Mouse (Mus musculus) hindbrain, embryonic 15.5 days (tissue): ENCODE data around the gene Gca. TPM values are rescaled to one million over a fixed set of nuclear protein-coding genes. Genes with fewer than 3 reads are reported as not detected.

Experiments used
- ATAC-seq: fragments of 200-750 bp; cut with Nextera tagmentation; 2 replicates; pipeline ENCODE4 v1.8.0; 2017; ENCODE audit warnings: low read depth, moderate number of reproducible peaks, moderate TSS enrichment; ENCODE audit not compliant: low FRiP score
- H3K27ac ChIP-seq: fragments of 300-500 bp; sonication (generic); replicated peaks from 2 replicates; pipeline ENCODE4 v1.5.1; 2015; ENCODE audit warnings: mild to moderate bottlenecking, inconsistent platforms
- H3K27me3 ChIP-seq: fragments of 300-500 bp; sonication (generic); 2 replicates; pipeline ENCODE4 v1.6.1; 2015; ENCODE audit warnings: control low read depth, inconsistent platforms
- H3K36me3 ChIP-seq: fragments of 300-500 bp; sonication (generic); 2 replicates; pipeline ENCODE4 v1.6.1; 2015; ENCODE audit warnings: control low read depth, inconsistent platforms
- H3K4me1 ChIP-seq: fragments of 300-500 bp; sonication (generic); replicated peaks from 2 replicates; pipeline ENCODE4 v1.6.1; 2015; ENCODE audit warnings: control low read depth, inconsistent platforms
- H3K4me2 ChIP-seq: fragments of 300-500 bp; sonication (generic); 2 replicates; pipeline ENCODE4 v1.6.1; 2015; ENCODE audit warnings: moderate library complexity, mild to moderate bottlenecking, inconsistent platforms
- H3K4me3 ChIP-seq: fragments of 300-500 bp; sonication (generic); 2 replicates; pipeline ENCODE4 v1.5.1; 2015; ENCODE audit warnings: mild to moderate bottlenecking, inconsistent platforms
- H3K9ac ChIP-seq: fragments of 300-500 bp; sonication (generic); 2 replicates; pipeline ENCODE4 v1.6.1; 2015; ENCODE audit warnings: inconsistent platforms
- H3K9me3 ChIP-seq: fragments of 300-500 bp; sonication (generic); 2 replicates; pipeline ENCODE4 v1.6.1; 2016; ENCODE audit warnings: control low read depth, inconsistent platforms
- WGBS: fragments of 180-500 bp; shearing (Covaris S2); methylation state at CpG from one replicate; pipeline ENCODE4 v1.1.7; 2015; 5-methylcytosine and 5-hydroxymethylcytosine counted together
- polyA plus RNA-seq: library from polyadenylated mRNA; unstranded; fragments of >200 nt; fragmentation: Nextera tagmentation; extraction: Ambion mirVana; gene quantifications from 2 replicates; pipeline ENCODE4 v1.2.1, GENCODE M21; 2015

Gca gene
- polyA plus RNA-seq, 1 experiment from 2014 or later = 4.5 TPM

DNA sequence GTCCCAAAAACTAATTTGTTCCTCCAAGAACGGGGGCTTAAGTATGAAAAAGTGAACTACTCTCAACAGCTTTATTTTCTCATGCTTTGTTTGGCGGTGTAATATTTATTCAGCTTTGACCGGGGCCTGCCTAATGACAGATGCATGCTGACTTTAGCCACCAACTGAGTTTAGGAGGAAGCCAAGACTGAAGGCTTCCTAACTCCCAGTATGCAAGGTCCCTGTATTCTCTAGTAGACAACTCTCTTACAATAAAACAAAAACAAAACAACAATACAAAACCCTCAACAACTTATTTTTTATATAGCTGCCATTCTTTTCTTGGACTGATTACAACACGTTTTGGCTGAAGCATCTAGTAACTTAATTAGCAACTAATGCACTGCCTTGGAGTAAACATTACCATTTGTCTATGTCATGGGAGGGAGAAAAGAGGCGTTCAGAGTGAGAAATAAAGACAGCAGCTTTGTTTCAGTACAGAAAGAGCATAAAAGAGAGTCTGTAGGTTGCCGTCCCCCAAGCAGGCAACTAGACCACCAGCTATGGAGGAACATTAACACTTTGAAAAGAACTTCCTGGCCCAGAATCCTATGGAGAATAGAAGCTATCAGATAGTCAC lies 17.3 kb upstream of the Gca start:
- ATAC-seq = 0 out of 2 replicates have a peak, but pooled peaks have one; percentile 31
- H3K4me3 ChIP-seq = peak overlapping the region; percentile 42
- H3K36me3 ChIP-seq = no peaks in the 10 kb centered on the region
- no peak overlapping the region for H3K9ac ChIP-seq
- H3K4me1 ChIP-seq = peaks cover 16% of the 10 kb centered on the region
- no peak overlapping the region; the same call in 1 of the 2 replicates for H3K27ac ChIP-seq
- WGBS = 7% methylated on average over 6 of the region's 6 CpGs
- peaks cover 11% of the 10 kb centered on the region for H3K27me3 ChIP-seq
- H3K4me2 ChIP-seq = peak overlapping the region; percentile 76
- H3K9me3 ChIP-seq = no peaks in the 10 kb centered on the region

DNA sequence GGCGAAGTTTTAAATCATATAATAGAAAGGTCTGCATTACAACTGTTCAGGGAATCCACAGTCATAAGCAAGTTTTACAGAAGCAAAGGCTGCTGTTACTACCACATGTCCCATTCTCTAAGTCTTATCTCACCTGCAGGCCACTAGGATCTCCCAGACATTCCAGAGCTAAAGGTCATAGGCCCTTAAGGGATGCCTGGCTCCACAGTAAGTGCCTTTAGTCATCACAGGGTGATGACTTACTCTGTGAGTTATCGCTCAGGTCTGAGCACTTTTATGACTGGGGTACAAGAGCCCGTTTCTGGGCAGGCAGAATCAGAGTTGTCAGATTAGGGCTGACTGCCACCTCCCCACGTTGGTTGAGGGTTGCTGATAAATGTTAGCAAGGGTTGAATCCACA lies 12.2 kb upstream of the Gca start:
- Histone ChIP-seq H3K9ac (no peak overlapping the region), H3K4me2 (no peak overlapping the region), H3K27me3 (0 out of 2 replicates have a peak, but pooled peaks cover 3% of the 10 kb centered on the region), H3K27ac (no peak overlapping the region), H3K36me3 (no peaks in the 10 kb centered on the region), H3K9me3 (no peaks in the 10 kb centered on the region), H3K4me3 (no peak overlapping the region), H3K4me1 (0 out of 2 replicates have a peak, but pooled peaks cover 4% of the 10 kb centered on the region)
- ATAC-seq = no peak
- 83% methylated on average over 4 of the region's 4 CpGs for WGBS

DNA sequence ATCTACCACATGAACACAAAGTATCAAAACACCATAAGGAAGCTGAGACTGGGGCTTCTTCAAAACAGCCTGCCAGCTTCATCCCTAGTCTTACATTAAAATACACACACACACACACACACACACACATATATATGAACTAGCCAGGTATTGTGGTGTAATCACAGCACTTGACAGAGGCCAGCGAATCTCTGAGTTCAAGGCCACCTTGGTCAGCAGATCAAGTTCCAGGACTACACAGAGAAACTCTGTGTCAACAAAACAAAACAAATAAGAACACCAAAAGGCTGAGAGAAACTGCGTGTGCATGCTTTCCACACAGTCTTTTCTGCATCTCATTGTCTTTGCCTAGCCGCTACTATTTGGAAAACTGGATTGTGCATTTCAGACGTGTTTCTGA lies 11.6 kb upstream of the Gca start:
- H3K9me3 ChIP-seq = no peaks in the 10 kb centered on the region

GRCm38 (mm10) chr2:62654519-62655338 lies 9.4 kb upstream of the Gca start:
- ATAC-seq = peak; percentile 85
- 52% methylated on average over 7 of the region's 7 CpGs for WGBS
- Histone ChIP-seq H3K36me3 (no peaks in the 10 kb centered on the region), H3K9me3 (no peaks in the 10 kb centered on the region), H3K4me2 (no peak overlapping the region), H3K27me3 (0 out of 2 replicates have a peak, but pooled peaks cover 3% of the 10 kb centered on the region), H3K9ac (no peak overlapping the region), H3K4me3 (no peak overlapping the region), H3K27ac (no peak overlapping the region), H3K4me1 (no peaks in the 10 kb centered on the region)

More for the DNA sequence above, 11.6 kb upstream of the Gca start:
- Histone ChIP-seq H3K27me3 (0 out of 2 replicates have a peak, but pooled peaks cover 3% of the 10 kb centered on the region), H3K36me3 (no peaks in the 10 kb centered on the region), H3K4me1 (no peaks in the 10 kb centered on the region), H3K4me3 (no peak overlapping the region), H3K27ac (no peak overlapping the region), H3K9ac (no peak overlapping the region), H3K4me2 (no peak overlapping the region)
- WGBS = 81% methylated on average over 4 of the region's 4 CpGs
- ATAC-seq = no peak

DNA sequence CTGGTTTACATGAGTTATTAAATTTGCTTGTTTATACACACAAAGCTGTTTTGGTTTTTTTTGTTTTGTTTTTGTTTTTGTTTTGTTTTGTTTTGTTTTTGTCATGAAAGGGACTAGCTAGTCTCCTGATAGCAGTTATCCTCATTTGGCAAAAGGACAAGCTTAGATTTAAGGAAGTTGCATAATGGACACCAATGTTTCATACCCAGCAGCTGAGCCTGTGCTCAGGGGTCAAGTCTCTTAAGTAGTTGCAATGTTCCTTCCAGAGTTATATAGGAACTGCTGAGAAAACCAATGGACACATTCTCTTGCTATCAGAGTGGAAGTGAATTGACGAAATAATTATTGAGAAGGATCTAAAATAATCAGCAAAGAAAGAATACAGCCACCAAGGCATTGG lies 8.0 kb upstream of the Gca start:
- H3K4me3 ChIP-seq = no peak overlapping the region

GRCm38 (mm10) chr2:62660565-62660964 lies 3.5 kb upstream of the Gca start:
- Histone ChIP-seq H3K9ac (no peak overlapping the region), H3K4me2 (no peak overlapping the region), H3K4me3 (no peak overlapping the region), H3K36me3 (no peaks in the 10 kb centered on the region), H3K27ac (no peak overlapping the region), H3K27me3 (peaks cover 3% of the 10 kb centered on the region; the same call in 1 of the 2 replicates), H3K9me3 (no peaks in the 10 kb centered on the region), H3K4me1 (peaks cover 7% of the 10 kb centered on the region; the same call in 1 of the 2 replicates)
- ATAC-seq = no peak
- 59% methylated on average over 6 of the region's 6 CpGs for WGBS

More for the DNA sequence above, 8.0 kb upstream of the Gca start:
- ATAC-seq = no peak
- H3K9me3 ChIP-seq = no peaks in the 10 kb centered on the region
- H3K4me1 ChIP-seq = no peaks in the 10 kb centered on the region
- no peaks in the 10 kb centered on the region for H3K36me3 ChIP-seq
- no peak overlapping the region for H3K4me2 ChIP-seq
- H3K27ac ChIP-seq = no peak overlapping the region
- 0 out of 2 replicates have a peak, but pooled peaks cover 3% of the 10 kb centered on the region for H3K27me3 ChIP-seq
- WGBS = 78% methylated on average over 1 of the region's 1 CpGs
- H3K9ac ChIP-seq = no peak overlapping the region

DNA sequence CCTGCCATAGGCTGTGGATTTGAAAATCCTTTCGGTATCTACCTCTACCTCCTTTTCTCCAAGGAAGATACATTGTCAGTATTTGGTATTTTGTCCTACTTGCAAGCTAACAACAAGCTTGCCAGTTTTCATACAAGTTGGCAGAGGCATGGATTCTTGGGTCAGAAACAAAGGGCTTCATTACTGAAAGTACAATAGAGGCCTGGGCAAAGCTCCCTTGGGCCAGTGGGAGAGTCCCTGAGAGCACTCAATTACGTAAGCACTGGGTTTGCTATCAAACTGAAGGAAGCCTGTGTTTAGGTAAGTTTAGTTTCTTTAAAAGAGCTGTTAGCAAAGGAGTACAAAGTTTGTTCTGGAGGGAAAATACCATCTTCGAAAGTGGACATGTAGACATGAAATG lies 1.5 kb upstream of the Gca start:
- Histone ChIP-seq H3K4me2 (no peak overlapping the region), H3K9me3 (no peaks in the 10 kb centered on the region), H3K27me3 (peaks cover 3% of the 10 kb centered on the region; the same call in 1 of the 2 replicates), H3K4me3 (no peak overlapping the region), H3K36me3 (no peaks in the 10 kb centered on the region), H3K9ac (no peak overlapping the region), H3K4me1 (peaks cover 7% of the 10 kb centered on the region; the same call in 1 of the 2 replicates), H3K27ac (no peak overlapping the region)
- no peak for ATAC-seq
- 85% methylated on average over 3 of the region's 3 CpGs for WGBS

GRCm38 (mm10) chr2:62664839-62665238 lies 754 bp downstream of the Gca start:
- Histone ChIP-seq H3K4me2 (peak overlapping the region; percentile 98), H3K27me3 (peaks cover 3% of the 10 kb centered on the region; the same call in 1 of the 2 replicates), H3K4me3 (peak overlapping the region; percentile 84; the same call in 1 of the 2 replicates), H3K36me3 (no peaks in the 10 kb centered on the region), H3K4me1 (peaks cover 7% of the 10 kb centered on the region; the same call in 1 of the 2 replicates), H3K27ac (no peak overlapping the region), H3K9ac (no peak overlapping the region), H3K9me3 (no peaks in the 10 kb centered on the region)
- ATAC-seq = no peak
- 71% methylated on average over 7 of the region's 7 CpGs for WGBS

- Histone ChIP-seq H3K4me2 (no peak overlapping the region), H3K27me3 (peaks cover 3% of the 10 kb centered on the region; the same call in 1 of the 2 replicates), H3K4me1 (peaks cover 7% of the 10 kb centered on the region; the same call in 1 of the 2 replicates), H3K27ac (no peak overlapping the region), H3K4me3 (no peak overlapping the region), H3K9ac (no peak overlapping the region), H3K36me3 (no peaks in the 10 kb centered on the region), H3K9me3 (no peaks in the 10 kb centered on the region)
- WGBS = 53% methylated on average over 1 of the region's 1 CpGs
- ATAC-seq = no peak
Measured at GRCm38 (mm10) chr2:62665536-62665935, 1.5 kb downstream of the Gca start.

- H3K27me3 ChIP-seq = no peaks in the 10 kb centered on the region
- no peak overlapping the region for H3K9ac ChIP-seq
- no peaks in the 10 kb centered on the region for H3K9me3 ChIP-seq
- H3K4me2 ChIP-seq = no peak overlapping the region
- H3K4me3 ChIP-seq = no peak overlapping the region
- H3K27ac ChIP-seq = no peak overlapping the region
- H3K36me3 ChIP-seq = no peaks in the 10 kb centered on the region
- no peak for ATAC-seq
- WGBS = 41% methylated on average over 3 of the region's 3 CpGs
- H3K4me1 ChIP-seq = 0 out of 2 replicates have a peak, but pooled peaks cover 2% of the 10 kb centered on the region
Measured at GRCm38 (mm10) chr2:62669848-62670247, 5.8 kb downstream of the Gca start.

- H3K4me2 ChIP-seq = no peak overlapping the region
- H3K27ac ChIP-seq = no peak overlapping the region
- no peak for ATAC-seq
- H3K27me3 ChIP-seq = no peaks in the 10 kb centered on the region
- H3K4me3 ChIP-seq = no peak overlapping the region
- H3K9me3 ChIP-seq = no peaks in the 10 kb centered on the region
- H3K4me1 ChIP-seq = no peaks in the 10 kb centered on the region
- no peak overlapping the region for H3K9ac ChIP-seq
- no peaks in the 10 kb centered on the region for H3K36me3 ChIP-seq
- 88% methylated on average over 5 of the region's 5 CpGs for WGBS
Measured at GRCm38 (mm10) chr2:62670301-62670700, 6.2 kb downstream of the Gca start.

- H3K27ac ChIP-seq = no peak overlapping the region
- WGBS = 84% methylated on average over 4 of the region's 4 CpGs
- no peak for ATAC-seq
- H3K4me3 ChIP-seq = no peak overlapping the region
- no peaks in the 10 kb centered on the region for H3K36me3 ChIP-seq
- no peak overlapping the region for H3K4me2 ChIP-seq
- no peaks in the 10 kb centered on the region for H3K27me3 ChIP-seq
- no peaks in the 10 kb centered on the region for H3K9me3 ChIP-seq
- H3K4me1 ChIP-seq = no peaks in the 10 kb centered on the region
- H3K9ac ChIP-seq = no peak overlapping the region
Measured at GRCm38 (mm10) chr2:62670767-62671166, 6.7 kb downstream of the Gca start.
